Mouse (Mus musculus) CD8-positive naive resting alpha-beta T cell, adult 57 days (primary cell): ENCODE measurements around the gene Zfp317. TPM values are rescaled to one million over a fixed set of nuclear protein-coding genes. Genes with fewer than 3 reads are reported as not detected.

Source experiments
- total RNA-seq: library from RNA; stranded (reverse); gene quantifications from one replicate; pipeline ENCODE4 v1.2.4, GENCODE M21; 2023

The Zfp317 gene
- 34.1 TPM for total RNA-seq

DNA sequence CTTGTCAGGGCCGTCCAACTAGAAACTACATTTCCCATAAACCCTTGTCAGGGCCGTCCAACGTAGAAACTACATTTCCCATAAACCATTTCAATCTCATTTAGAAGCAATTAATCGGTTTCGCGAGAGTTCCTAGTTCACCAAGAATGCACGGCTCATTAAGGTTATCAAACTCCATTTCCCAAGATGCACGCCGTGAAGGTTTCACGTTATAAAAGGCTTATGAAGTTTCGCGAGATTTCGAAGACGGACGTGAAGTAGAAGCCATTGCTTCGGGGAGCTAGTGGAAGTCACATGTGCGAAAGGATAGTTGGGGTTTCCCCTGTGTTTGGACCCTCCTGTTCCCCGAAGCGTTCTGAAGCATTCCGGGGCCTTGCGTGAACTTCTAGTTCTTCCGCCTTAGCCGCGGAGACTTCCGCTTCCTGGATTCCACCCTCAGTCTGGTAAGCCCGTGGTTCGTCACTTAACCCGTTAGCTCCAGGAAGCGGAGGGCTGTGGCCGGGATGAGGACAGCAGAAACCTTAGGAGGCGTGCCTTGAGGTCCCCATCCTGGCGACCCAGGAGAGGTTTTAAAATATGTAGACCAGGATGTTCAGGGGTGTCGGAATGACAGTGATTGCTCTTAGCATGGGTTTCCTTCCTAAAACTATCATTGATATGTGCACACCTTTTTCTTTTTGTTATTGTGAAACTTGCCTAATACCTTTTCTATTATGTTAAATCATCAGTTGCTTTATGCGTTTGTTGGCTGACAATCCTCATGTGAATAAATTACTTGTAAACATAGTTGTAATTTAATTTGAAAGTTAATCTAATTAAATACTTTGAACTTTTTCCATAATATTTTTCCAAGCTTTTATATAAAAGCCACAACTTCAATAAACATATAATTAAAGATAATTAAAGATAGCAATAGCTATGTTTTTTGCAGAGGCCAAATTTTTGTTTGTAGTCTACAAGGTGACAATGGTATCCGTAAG lies at the start of gene Zfp317:
TSS of gene Zfp317 (plus strand) at position 260 of the 980 bp plus-strand sequence.

DNA sequence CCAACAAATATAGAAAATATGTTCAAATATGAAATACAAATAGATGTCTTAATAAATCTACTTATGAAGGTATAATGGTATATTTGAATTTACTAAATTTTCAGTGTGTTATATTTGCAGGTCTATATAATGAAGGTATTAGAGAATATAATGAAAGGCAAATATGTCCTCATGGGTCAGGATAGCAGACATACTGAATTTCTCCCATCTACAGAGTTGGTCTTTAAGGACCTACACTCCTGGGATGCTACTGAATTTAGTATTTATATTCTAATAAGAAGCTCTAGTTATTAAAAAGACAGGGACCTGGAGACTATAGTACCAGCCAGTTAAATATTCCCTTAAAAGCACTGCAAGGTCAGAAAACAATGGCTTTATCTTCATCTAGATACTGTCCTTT lies 39.6 kb upstream of the Zfp317 start, which contains the start of gene Olfr855:
TSS of gene Olfr855 (plus strand) at position 301 of the 400 bp plus-strand sequence.

Other genes with a start within 250 kb of the Zfp317 start
- not detected for gene Olfr847, start 243.4 kb upstream of the Zfp317 start, total RNA-seq
- gene Olfr849, start 181.8 kb upstream of the Zfp317 start, total RNA-seq, result not detected
- not detected for gene Olfr850, start 143.9 kb upstream of the Zfp317 start, total RNA-seq
- not detected for gene Olfr851, start 128.8 kb upstream of the Zfp317 start, total RNA-seq
- gene Olfr853, start 81.0 kb upstream of the Zfp317 start, total RNA-seq, result not detected
- not detected for gene Olfr854, start 54.7 kb upstream of the Zfp317 start, total RNA-seq
- gene Olfr855, start 39.5 kb upstream of the Zfp317 start, total RNA-seq, result not detected
- not detected for gene Olfr857, start 87.3 kb downstream of the Zfp317 start, total RNA-seq
- not detected for gene Olfr58, start 158.2 kb downstream of the Zfp317 start, total RNA-seq
- not detected for gene Olfr859, start 182.8 kb downstream of the Zfp317 start, total RNA-seq
- not detected for gene Olfr860, start 227.6 kb downstream of the Zfp317 start, total RNA-seq